8 mouse cellular contexts compared by ENCODE assay signal in the genomic region with DNA sequence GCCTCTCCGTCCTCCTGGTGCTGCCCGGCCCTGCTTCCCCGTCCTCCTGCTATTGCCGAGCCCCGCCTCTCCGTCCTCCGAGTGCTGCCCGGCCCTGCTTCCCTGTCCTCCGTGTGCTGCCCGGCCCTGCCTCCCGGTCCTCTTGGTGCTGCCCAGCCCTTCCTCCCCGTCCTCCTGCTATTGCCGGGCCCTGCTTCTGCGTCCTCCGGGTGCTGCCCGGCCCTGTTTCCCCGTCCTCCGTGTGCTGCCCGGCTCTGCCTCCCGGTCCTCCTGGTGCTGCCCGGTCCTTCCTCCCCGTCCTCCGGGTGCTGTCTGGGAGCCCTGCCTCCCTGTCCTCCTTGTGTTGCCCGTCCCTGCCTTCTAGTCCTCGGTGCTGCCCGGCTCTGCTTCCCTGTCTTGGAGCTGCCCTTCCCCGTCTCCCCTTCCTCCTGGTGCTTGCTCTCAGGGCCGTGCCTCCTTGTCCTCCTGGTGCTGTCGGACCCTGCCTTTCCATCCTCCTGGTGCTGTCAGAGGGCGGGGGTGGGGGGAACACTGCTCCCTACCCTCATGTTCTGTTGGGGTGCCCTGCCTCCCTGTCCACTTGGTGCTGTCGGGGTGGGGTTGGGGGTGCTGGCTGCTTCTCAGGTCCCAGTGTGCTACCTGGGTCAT. TPM values are rescaled to one million over a fixed set of nuclear protein-coding genes. Genes with fewer than 3 reads are reported as not detected.
A peak's percentile ranks its signal among the peaks of the same experiment; 100 is the strongest.
DNase-seq lines count a peak whose midpoint lies in the region; ATAC-seq and TF ChIP-seq lines count a peak whose summit lies in the region.

No protein-coding gene starts in this region.

- TF ChIP-seq CTCF in MEL (IDR thresholded peaks at IDR 0.05 in 2 of 3, conservative IDR thresholded peaks at IDR 0.05 in 1 of 3; ENCODE audit: control insufficient read depth in 1 of 3, insufficient read depth in 1 of 3, low read depth in 2 of 3, low read length in 3 of 3, poor library complexity in 1 of 3, severe bottlenecking in 1 of 3) = no peak
- no peak for TF ChIP-seq CTCF in bone marrow macrophage, adult 2 months (IDR thresholded peaks at IDR 0.05; ENCODE audit: low read depth, low read length)

- peaks cover 14 to 22% of the 10 kb centered on the region in 2 experiments for H3K4me1 ChIP-seq in MEL (ENCODE audit: control insufficient read depth in 1 of 2, insufficient read depth in 2 of 2, low read length in 2 of 2)
- peaks cover 21% of the 10 kb centered on the region for H3K4me1 ChIP-seq in bone marrow macrophage, adult 2 months (ENCODE audit: control insufficient read depth, insufficient read depth, low read length)
- peaks cover 24% of the 10 kb centered on the region for H3K4me1 ChIP-seq in hindbrain, embryonic 12.5 days
- peaks cover 9% of the 10 kb centered on the region for H3K4me1 ChIP-seq in limb, embryonic 11.5 days (ENCODE audit: control insufficient read depth, insufficient read depth, low read length)

- peak overlapping the region; percentile 89 for H3K4me2 ChIP-seq in hindbrain, embryonic 12.5 days (replicated peaks)
- peak overlapping the region; percentile 96 for H3K4me2 ChIP-seq in limb, embryonic 11.5 days (ENCODE audit: low read depth, severe bottlenecking)

- H3K9me3 ChIP-seq in MEL (replicated peaks; ENCODE audit: insufficient read depth, low read length) = no peaks in the 10 kb centered on the region
- H3K9me3 ChIP-seq in hindbrain, embryonic 12.5 days (replicated peaks) = no peaks in the 10 kb centered on the region
- H3K9me3 ChIP-seq in limb, embryonic 11.5 days (ENCODE audit: control insufficient read depth, low read length) = no peaks in the 10 kb centered on the region

- H3K27me3 ChIP-seq in MEL (ENCODE audit: control insufficient read depth in 1 of 2, insufficient read depth in 2 of 2, low read length in 2 of 2) = no peaks in the 10 kb centered on the region
- no peaks in the 10 kb centered on the region for H3K27me3 ChIP-seq in hindbrain, embryonic 12.5 days
- H3K27me3 ChIP-seq in limb, embryonic 11.5 days (ENCODE audit: control insufficient read depth, insufficient read depth, low read length) = no peaks in the 10 kb centered on the region

- 2% methylated on average over 31 of the region's 31 CpGs for WGBS in hindbrain, embryonic 12.5 days
- WGBS in limb, embryonic 11.5 days = 2% methylated on average over 31 of the region's 31 CpGs

- peak; percentile 79 for ATAC-seq in erythroblast, adult 5-6 weeks (replicated peaks; ENCODE audit: low FRiP score, poor library complexity, severe bottlenecking)
- ATAC-seq in hindbrain, embryonic 12.5 days (ENCODE audit: low FRiP score) = peak; percentile 23
- peak; percentile 1; the same call in 1 of the 2 replicates for ATAC-seq in limb, embryonic 11.5 days (ENCODE audit: insufficient number of reproducible peaks, low FRiP score, low TSS enrichment, low read depth)

- H3K4me3 ChIP-seq in MEL (ENCODE audit: control insufficient read depth in 1 of 2, insufficient read depth in 1 of 2, low read depth in 2 of 2, low read length in 2 of 2) = peak overlapping the region; percentile 76 to 97
- H3K4me3 ChIP-seq in bone marrow macrophage, adult 2 months (ENCODE audit: insufficient read depth, low read length) = peak overlapping the region; percentile 71
- H3K4me3 ChIP-seq in hindbrain, embryonic 12.5 days = peak overlapping the region; percentile 100
- H3K4me3 ChIP-seq in limb, embryonic 11.5 days (ENCODE audit: low read depth, low read length) = peak overlapping the region; percentile 95

- H3K36me3 ChIP-seq in MEL (ENCODE audit: control insufficient read depth in 1 of 2, insufficient read depth in 2 of 2, low read length in 2 of 2) = peaks cover 0 to 38% of the 10 kb centered on the region in 2 experiments; a peak in 2 of 4 replicates
- no peaks in the 10 kb centered on the region for H3K36me3 ChIP-seq in hindbrain, embryonic 12.5 days
- no peaks in the 10 kb centered on the region for H3K36me3 ChIP-seq in limb, embryonic 11.5 days (ENCODE audit: control insufficient read depth, insufficient read depth, low read length)

- no peak for TF ChIP-seq EP300 in MEL (IDR thresholded peaks at IDR 0.05; ENCODE audit: low read depth in 1 of 2, low read length in 2 of 2)

- peak; percentile 49 for DNase-seq in MEL (ENCODE audit: low read depth, low spot score)
- DNase-seq in limb, embryonic 11.5 days (ENCODE audit: low spot score) = peak; percentile 54
- peak; percentile 30 for DNase-seq in mesoderm, embryonic 11.5 days (ENCODE audit: low read depth, low spot score)
- DNase-seq in spleen, adult 12 weeks (ENCODE audit: low spot score) = peak; percentile 40
- DNase-seq in frontal cortex, adult 2 months (ENCODE audit: extremely low spot score in 1 of 2, low spot score in 1 of 2) = no peak

- peak overlapping the region; percentile 89 for H3K27ac ChIP-seq in MEL (ENCODE audit: control insufficient read depth, low read depth, low read length)
- no peak overlapping the region for H3K27ac ChIP-seq in bone marrow macrophage, adult 2 months (ENCODE audit: insufficient read depth, low read depth, low read length)
- H3K27ac ChIP-seq in hindbrain, embryonic 12.5 days = peak overlapping the region; percentile 93
- H3K27ac ChIP-seq in limb, embryonic 11.5 days (replicated peaks; ENCODE audit: low read depth, low read length) = no peak overlapping the region

- TF ChIP-seq RAD21 in MEL (IDR thresholded peaks at IDR 0.05; ENCODE audit: low read depth, low read length) = no peak

- no peak for TF ChIP-seq POLR2A in MEL (IDR thresholded peaks at IDR 0.05; ENCODE audit: control insufficient read depth in 1 of 2, insufficient read depth in 1 of 2, low read depth in 1 of 2, low read length in 2 of 2, poor library complexity in 1 of 2)
- TF ChIP-seq POLR2A in bone marrow macrophage, adult 2 months (IDR thresholded peaks at IDR 0.05; ENCODE audit: borderline replicate concordance, low read depth, low read length) = no peak

- peaks cover 39% of the 10 kb centered on the region for H3K79me2 ChIP-seq in MEL (ENCODE audit: control insufficient read depth, insufficient read depth, low read length, poor library complexity)

- peak overlapping the region; percentile 99 for H3K9ac ChIP-seq in MEL (ENCODE audit: control insufficient read depth, low read depth, low read length, poor library complexity, severe bottlenecking)
- peak overlapping the region; percentile 99 for H3K9ac ChIP-seq in hindbrain, embryonic 12.5 days
- peak overlapping the region; percentile 91 for H3K9ac ChIP-seq in limb, embryonic 11.5 days (ENCODE audit: low read length)

TF ChIP-seq in MEL, 35 proteins besides CTCF, POLR2A, EP300 and RAD21:
- TF ChIP-seq CHD2 (IDR thresholded peaks at IDR 0.05; ENCODE audit: low read length) (no peak), CHD1 (IDR thresholded peaks at IDR 0.05; ENCODE audit: low read depth, low read length) (peak; percentile 7; the same call in 1 of the 2 replicates), UBTF (IDR thresholded peaks at IDR 0.05; ENCODE audit: borderline replicate concordance, insufficient read depth, low read depth, low read length) (peak; percentile 82; the same call in 1 of the 2 replicates), MXI1 (IDR thresholded peaks at IDR 0.05; ENCODE audit: low read depth, low read length) (peak; percentile 17; the same call in 1 of the 2 replicates), MAFK (IDR thresholded peaks at IDR 0.05; ENCODE audit: borderline replicate concordance, low read depth, low read length) (no peak), ZC3H11A (IDR thresholded peaks at IDR 0.05; ENCODE audit: low read depth, low read length) (no peak), USF2 (IDR thresholded peaks at IDR 0.05; ENCODE audit: borderline replicate concordance in 1 of 2, insufficient read depth in 1 of 2, low read depth in 1 of 2, low read length in 2 of 2) (no peak)

RNA-seq across cellular contexts. Expression of a gene that starts 1.0 kb away (rescaled TPM):
- 14.0 TPM in 2 replicates for total RNA-seq in MEL (2012; rRNA removed)
- polyA plus RNA-seq in MEL (2012; ENCODE audit: insufficient read depth in 1 of 2, insufficient read length in 2 of 2, low read depth in 1 of 2, low replicate concordance in 2 of 2, missing spikeins in 1 of 2) = 10 to 100 TPM in 1 of 2 experiments, not detected in 1; 12.2 TPM
- 24.1 and 24.8 TPM in 2 replicates for polyA plus RNA-seq in bone marrow macrophage, adult 2 months (2012; ENCODE audit: insufficient read depth, insufficient read length, missing spikeins)
- total RNA-seq in erythroblast, adult 5-6 weeks (2015; ENCODE audit: low replicate concordance) = 21.7 and 33.6 TPM in 2 replicates
- total RNA-seq in erythroblast, adult 5-6 weeks (2017; ENCODE audit: low replicate concordance) = 15.7 and 19.4 TPM in 2 replicates
- polyA plus RNA-seq in hindbrain, embryonic 12.5 days (2016; fragmentation: Nextera tagmentation; extraction: Ambion mirVana) = 14.7 and 16.2 TPM in 2 replicates
- 12.5 and 17.0 TPM in 2 replicates for polyA plus RNA-seq in limb, embryonic 11.5 days (2014; fragmentation: Nextera tagmentation; extraction: Ambion mirVana)
- polyA plus RNA-seq in frontal cortex, adult 2 months (2012; rRNA removed) = 12.4 and 13.2 TPM in 2 replicates

RNA-seq across cellular contexts. Expression of a gene that starts 43.1 kb away (rescaled TPM):
- total RNA-seq in MEL (2012; rRNA removed) = 13.6 and 14.6 TPM in 2 replicates
- polyA plus RNA-seq in MEL (2012; ENCODE audit: insufficient read depth in 1 of 2, insufficient read length in 2 of 2, low read depth in 1 of 2, low replicate concordance in 2 of 2, missing spikeins in 1 of 2) = 10 to 100 TPM in 1 of 2 experiments, not detected in 1; 21.4 TPM
- 100 and 105 TPM in 2 replicates for polyA plus RNA-seq in bone marrow macrophage, adult 2 months (2012; ENCODE audit: insufficient read depth, insufficient read length, missing spikeins)
- 66.0 and 106 TPM in 2 replicates for total RNA-seq in erythroblast, adult 5-6 weeks (2015; ENCODE audit: low replicate concordance)
- total RNA-seq in erythroblast, adult 5-6 weeks (2017; ENCODE audit: low replicate concordance) = 75.0 and 113 TPM in 2 replicates
- polyA plus RNA-seq in hindbrain, embryonic 12.5 days (2016; fragmentation: Nextera tagmentation; extraction: Ambion mirVana) = 90.8 and 92.2 TPM in 2 replicates
- 93.3 and 95.1 TPM in 2 replicates for polyA plus RNA-seq in limb, embryonic 11.5 days (2014; fragmentation: Nextera tagmentation; extraction: Ambion mirVana)
- polyA plus RNA-seq in frontal cortex, adult 2 months (2012; rRNA removed) = 16.0 and 17.1 TPM in 2 replicates

RNA-seq across cellular contexts. Expression of a gene that starts 45.7 kb away (rescaled TPM):
- total RNA-seq in MEL (2012; rRNA removed) = 49.4 and 50.0 TPM in 2 replicates
- polyA plus RNA-seq in MEL (2012; ENCODE audit: insufficient read depth in 1 of 2, insufficient read length in 2 of 2, low read depth in 1 of 2, low replicate concordance in 2 of 2, missing spikeins in 1 of 2) = 10 to 100 TPM in 1 of 2 experiments, not detected in 1; 62.8 TPM
- 61.4 and 64.5 TPM in 2 replicates for polyA plus RNA-seq in bone marrow macrophage, adult 2 months (2012; ENCODE audit: insufficient read depth, insufficient read length, missing spikeins)
- 15.9 and 26.3 TPM in 2 replicates for total RNA-seq in erythroblast, adult 5-6 weeks (2015; ENCODE audit: low replicate concordance)
- total RNA-seq in erythroblast, adult 5-6 weeks (2017; ENCODE audit: low replicate concordance) = 17.6 and 31.3 TPM in 2 replicates
- 88.6 and 88.9 TPM in 2 replicates for polyA plus RNA-seq in hindbrain, embryonic 12.5 days (2016; fragmentation: Nextera tagmentation; extraction: Ambion mirVana)
- 74.7 and 75.1 TPM in 2 replicates for polyA plus RNA-seq in limb, embryonic 11.5 days (2014; fragmentation: Nextera tagmentation; extraction: Ambion mirVana)
- polyA plus RNA-seq in frontal cortex, adult 2 months (2012; rRNA removed) = 80.3 and 82.5 TPM in 2 replicates

Comparison
In these comparisons a context has a peak if more than half of its experiments do, and no peak if none do; other contexts are left out.
1. DNase-seq: peak in MEL (single experiment), limb, embryonic 11.5 days (single experiment), mesoderm, embryonic 11.5 days (single experiment) and spleen, adult 12 weeks (single experiment); none in frontal cortex, adult 2 months (0 of 2).
2. H3K27ac ChIP-seq: peak in MEL (single experiment) and hindbrain, embryonic 12.5 days (single experiment); none in bone marrow macrophage, adult 2 months (single experiment) and limb, embryonic 11.5 days (single experiment).
3. ATAC-seq: peak in every context shown above with its lines; median percentile 79 in erythroblast, adult 5-6 weeks; 23 in hindbrain, embryonic 12.5 days; 1 in limb, embryonic 11.5 days.
4. Peak in every context shown above with its lines, with median percentiles within 50 percentile points of each other: H3K4me3 ChIP-seq and H3K9ac ChIP-seq.